Mouse (Mus musculus): ENCODE results near the gene Ubc. TPM values are rescaled to one million over a fixed set of nuclear protein-coding genes. Genes with fewer than 3 reads are reported as not detected.
A peak's percentile ranks its signal among the peaks of the same experiment; 100 is the strongest.
"Not testable (repeated sequence)": the region's sequence is repeated elsewhere in the genome, so short reads cannot be mapped to it uniquely, and the experiment has no call there.

Ubc gene
- polyA plus RNA-seq, 1 experiment from 2014 or later: 1,368 TPM

GRCm38 (mm10) chr5:125413763-125414162 is 23.8 kb upstream of the Ubc start:
- no peaks in the 10 kb centered on the region for H3K9me3 ChIP-seq (ENCODE audit: control insufficient read depth, low read length)
- H3K4me1 ChIP-seq (ENCODE audit: control insufficient read depth, insufficient read depth, low read length): no peaks in the 10 kb centered on the region
- H3K4me3 ChIP-seq (ENCODE audit: low read depth, low read length): no peak overlapping the region
- ATAC-seq (ENCODE audit: low read depth): no peak
- WGBS: 76% methylated on average over 4 of the region's 4 CpGs
- no peak overlapping the region for H3K9ac ChIP-seq (replicated peaks; ENCODE audit: low read depth, low read length)
- H3K27ac ChIP-seq (ENCODE audit: low read depth, low read length): no peak overlapping the region
- H3K4me2 ChIP-seq (ENCODE audit: low read depth, low read length): no peak overlapping the region
- H3K27me3 ChIP-seq (ENCODE audit: control insufficient read depth, insufficient read depth, low read length): no peaks in the 10 kb centered on the region
- peaks cover 44% of the 10 kb centered on the region for H3K36me3 ChIP-seq (ENCODE audit: control insufficient read depth, insufficient read depth, low read length)

GRCm38 (mm10) chr5:125412536-125412935 is 22.5 kb upstream of the Ubc start:
- 91% methylated on average over 8 of the region's 8 CpGs for WGBS
- H3K4me2 ChIP-seq (ENCODE audit: low read depth, low read length); ATAC-seq (ENCODE audit: low read depth); H3K4me1 ChIP-seq (ENCODE audit: control insufficient read depth, insufficient read depth, low read length); H3K27ac ChIP-seq (ENCODE audit: low read depth, low read length); H3K9me3 ChIP-seq (ENCODE audit: control insufficient read depth, low read length); H3K9ac ChIP-seq (replicated peaks; ENCODE audit: low read depth, low read length); H3K27me3 ChIP-seq (ENCODE audit: control insufficient read depth, insufficient read depth, low read length); H3K4me3 ChIP-seq (ENCODE audit: low read depth, low read length): not testable (repeated sequence)
- H3K36me3 ChIP-seq (ENCODE audit: control insufficient read depth, insufficient read depth, low read length): peaks cover 31% of the 10 kb centered on the region

DNA sequence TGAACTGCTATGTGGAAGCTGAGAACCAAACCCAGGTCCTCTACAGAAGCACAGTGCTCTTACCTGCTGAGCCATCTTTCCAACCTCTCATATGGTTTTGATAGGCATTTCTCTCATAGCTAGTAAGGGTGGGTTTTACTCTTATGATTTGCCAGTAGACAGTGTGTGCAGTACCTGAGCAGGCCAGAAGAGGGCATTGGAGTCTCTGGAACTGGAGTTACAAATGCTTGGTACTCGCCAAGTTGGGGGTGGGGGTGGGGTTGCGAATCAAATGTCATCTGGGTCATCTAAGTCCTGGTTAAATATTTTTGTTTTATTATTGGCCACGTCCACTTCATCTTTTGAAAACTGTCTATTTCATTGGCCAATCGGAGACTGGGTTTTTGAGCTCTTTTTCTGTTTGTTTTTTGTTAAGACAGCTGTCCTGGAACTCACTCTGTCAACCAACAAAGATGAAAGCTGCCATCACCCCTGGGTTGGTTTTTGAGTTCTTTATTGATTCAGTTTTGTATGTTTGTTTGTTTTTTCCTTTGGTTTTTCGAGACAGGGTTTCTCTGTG is 22.0 kb upstream of the Ubc start:
- 64% methylated on average over 5 of the region's 5 CpGs for WGBS
- no peaks in the 10 kb centered on the region for H3K9me3 ChIP-seq (ENCODE audit: control insufficient read depth, low read length)
- ATAC-seq (ENCODE audit: low read depth): no peak

DNA sequence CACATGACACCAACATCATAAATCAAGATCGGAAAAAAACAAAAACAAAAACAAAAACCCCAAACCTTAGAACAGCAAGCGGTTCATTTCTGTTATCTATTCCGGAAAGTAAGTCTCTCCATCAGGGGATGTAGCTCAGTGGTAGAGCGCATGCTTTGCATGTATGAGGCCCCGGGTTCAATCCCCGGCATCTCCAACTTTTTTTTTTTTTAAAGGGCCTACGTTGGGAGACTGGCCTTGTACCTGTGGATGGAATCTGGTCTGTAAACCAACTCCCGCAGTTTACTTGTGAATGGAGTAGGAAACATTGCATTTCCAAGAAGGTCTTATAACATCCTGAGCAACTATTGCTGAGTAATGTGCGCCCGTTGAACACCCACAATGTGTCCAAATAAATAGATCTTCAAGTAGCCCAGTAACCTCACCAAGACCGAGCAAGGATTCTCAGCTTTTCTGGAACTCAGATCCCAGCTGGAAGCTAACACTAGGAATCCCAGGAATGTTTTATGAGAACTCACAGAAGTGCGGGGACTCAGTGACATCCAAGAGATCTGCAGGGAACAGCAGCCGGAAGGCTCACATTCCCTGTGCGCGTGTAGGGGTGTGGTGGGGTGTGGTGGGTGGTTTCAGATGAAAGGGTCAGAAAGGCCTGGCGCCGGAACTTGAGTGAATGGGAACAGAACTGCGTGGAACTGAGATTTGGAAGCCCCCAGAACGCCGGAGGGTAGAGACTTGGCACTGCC is 19.5 kb upstream of the Ubc start:
- Histone ChIP-seq H3K4me3 (ENCODE audit: low read depth, low read length) (peak overlapping the region; percentile 18), H3K9me3 (ENCODE audit: control insufficient read depth, low read length) (no peaks in the 10 kb centered on the region), H3K27me3 (ENCODE audit: control insufficient read depth, insufficient read depth, low read length) (no peaks in the 10 kb centered on the region), H3K9ac (replicated peaks; ENCODE audit: low read depth, low read length) (no peak overlapping the region), H3K36me3 (ENCODE audit: control insufficient read depth, insufficient read depth, low read length) (peaks cover 2% of the 10 kb centered on the region), H3K27ac (ENCODE audit: low read depth, low read length) (no peak overlapping the region), H3K4me1 (ENCODE audit: control insufficient read depth, insufficient read depth, low read length) (peaks cover 7% of the 10 kb centered on the region), H3K4me2 (ENCODE audit: low read depth, low read length) (peak overlapping the region; percentile 32; the same call in 1 of the 2 replicates)
- 0 out of 2 replicates have a peak, but pooled peaks have one; percentile 39 for ATAC-seq (ENCODE audit: low read depth)
- WGBS: 9% methylated on average over 20 of the region's 20 CpGs

More for the DNA sequence above, 22.0 kb upstream of the Ubc start:
- Histone ChIP-seq H3K27ac (ENCODE audit: low read depth, low read length) (no peak overlapping the region), H3K9ac (replicated peaks; ENCODE audit: low read depth, low read length) (no peak overlapping the region), H3K4me2 (ENCODE audit: low read depth, low read length) (no peak overlapping the region), H3K27me3 (ENCODE audit: control insufficient read depth, insufficient read depth, low read length) (no peaks in the 10 kb centered on the region), H3K4me1 (ENCODE audit: control insufficient read depth, insufficient read depth, low read length) (peaks cover 3% of the 10 kb centered on the region), H3K4me3 (ENCODE audit: low read depth, low read length) (no peak overlapping the region), H3K36me3 (ENCODE audit: control insufficient read depth, insufficient read depth, low read length) (peaks cover 27% of the 10 kb centered on the region)

DNA sequence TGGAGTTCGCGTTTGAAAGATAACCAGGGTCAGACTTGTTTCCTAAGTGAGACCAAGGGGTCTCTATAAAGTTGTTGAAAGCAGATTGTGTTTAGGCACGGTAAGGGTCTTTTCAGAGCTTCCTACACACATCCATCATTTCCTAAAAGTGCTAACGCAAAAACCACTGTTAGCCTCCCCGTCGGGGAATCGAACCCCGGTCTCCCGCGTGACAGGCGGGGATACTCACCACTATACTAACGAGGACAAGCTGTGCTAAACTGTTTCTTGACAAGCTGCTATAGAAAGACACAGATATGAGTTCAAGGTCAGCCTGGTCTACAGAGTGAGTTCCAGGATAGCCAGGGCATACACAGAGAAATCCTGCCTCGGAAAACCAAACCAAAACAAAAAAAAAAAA is 18.8 kb upstream of the Ubc start:
- no peak overlapping the region for H3K9ac ChIP-seq (replicated peaks; ENCODE audit: low read depth, low read length)
- peak; percentile 50; the same call in 1 of the 2 replicates for ATAC-seq (ENCODE audit: low read depth)

DNA sequence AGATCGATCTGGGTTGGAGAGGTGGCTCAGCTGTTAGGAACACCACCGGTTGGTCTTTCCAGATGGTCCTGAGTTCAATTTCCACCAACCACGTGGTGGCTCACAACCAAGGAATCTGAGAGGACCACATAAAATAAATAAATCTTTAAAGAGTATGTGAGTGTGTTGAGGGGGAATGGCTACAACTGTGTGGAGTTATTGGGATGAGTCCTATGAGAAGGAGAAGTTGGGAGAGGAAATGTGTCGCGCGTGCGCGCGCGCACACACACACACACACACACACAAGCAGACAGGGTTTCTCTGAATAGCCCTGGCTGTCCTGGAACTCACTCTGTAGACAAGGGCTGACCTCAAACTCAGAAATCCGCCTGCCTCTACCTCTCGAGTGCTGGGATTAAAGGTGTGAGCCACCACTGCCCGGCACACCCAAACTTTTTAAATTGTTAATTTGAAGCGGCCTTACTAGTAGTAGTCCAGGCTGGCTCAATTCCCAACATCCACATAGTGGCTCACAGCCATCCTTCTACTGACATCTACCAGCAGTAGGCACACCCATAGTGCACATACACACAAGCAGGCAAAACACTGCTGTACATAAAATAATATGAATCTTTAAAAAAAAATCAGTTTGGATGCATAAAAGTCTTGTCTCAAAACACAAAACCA is 18.0 kb upstream of the Ubc start:
- peaks cover 7% of the 10 kb centered on the region for H3K4me1 ChIP-seq (ENCODE audit: control insufficient read depth, insufficient read depth, low read length)
- no peak overlapping the region for H3K27ac ChIP-seq (ENCODE audit: low read depth, low read length)
- ATAC-seq (ENCODE audit: low read depth): no peak
- H3K4me3 ChIP-seq (ENCODE audit: low read depth, low read length): no peak overlapping the region
- no peaks in the 10 kb centered on the region for H3K9me3 ChIP-seq (ENCODE audit: control insufficient read depth, low read length)
- H3K27me3 ChIP-seq (ENCODE audit: control insufficient read depth, insufficient read depth, low read length): no peaks in the 10 kb centered on the region
- no peak overlapping the region for H3K4me2 ChIP-seq (ENCODE audit: low read depth, low read length)
- no peak overlapping the region for H3K9ac ChIP-seq (replicated peaks; ENCODE audit: low read depth, low read length)
- WGBS: 76% methylated on average over 14 of the region's 14 CpGs
- H3K36me3 ChIP-seq (ENCODE audit: control insufficient read depth, insufficient read depth, low read length): no peaks in the 10 kb centered on the region

More for the DNA sequence above, 18.8 kb upstream of the Ubc start:
- Histone ChIP-seq H3K36me3 (ENCODE audit: control insufficient read depth, insufficient read depth, low read length) (no peaks in the 10 kb centered on the region), H3K4me3 (ENCODE audit: low read depth, low read length) (peak overlapping the region; percentile 18), H3K27ac (ENCODE audit: low read depth, low read length) (no peak overlapping the region), H3K4me2 (ENCODE audit: low read depth, low read length) (peak overlapping the region; percentile 32; the same call in 1 of the 2 replicates), H3K4me1 (ENCODE audit: control insufficient read depth, insufficient read depth, low read length) (peaks cover 7% of the 10 kb centered on the region), H3K9me3 (ENCODE audit: control insufficient read depth, low read length) (no peaks in the 10 kb centered on the region), H3K27me3 (ENCODE audit: control insufficient read depth, insufficient read depth, low read length) (no peaks in the 10 kb centered on the region)
- WGBS: 1% methylated on average over 13 of the region's 13 CpGs

DNA sequence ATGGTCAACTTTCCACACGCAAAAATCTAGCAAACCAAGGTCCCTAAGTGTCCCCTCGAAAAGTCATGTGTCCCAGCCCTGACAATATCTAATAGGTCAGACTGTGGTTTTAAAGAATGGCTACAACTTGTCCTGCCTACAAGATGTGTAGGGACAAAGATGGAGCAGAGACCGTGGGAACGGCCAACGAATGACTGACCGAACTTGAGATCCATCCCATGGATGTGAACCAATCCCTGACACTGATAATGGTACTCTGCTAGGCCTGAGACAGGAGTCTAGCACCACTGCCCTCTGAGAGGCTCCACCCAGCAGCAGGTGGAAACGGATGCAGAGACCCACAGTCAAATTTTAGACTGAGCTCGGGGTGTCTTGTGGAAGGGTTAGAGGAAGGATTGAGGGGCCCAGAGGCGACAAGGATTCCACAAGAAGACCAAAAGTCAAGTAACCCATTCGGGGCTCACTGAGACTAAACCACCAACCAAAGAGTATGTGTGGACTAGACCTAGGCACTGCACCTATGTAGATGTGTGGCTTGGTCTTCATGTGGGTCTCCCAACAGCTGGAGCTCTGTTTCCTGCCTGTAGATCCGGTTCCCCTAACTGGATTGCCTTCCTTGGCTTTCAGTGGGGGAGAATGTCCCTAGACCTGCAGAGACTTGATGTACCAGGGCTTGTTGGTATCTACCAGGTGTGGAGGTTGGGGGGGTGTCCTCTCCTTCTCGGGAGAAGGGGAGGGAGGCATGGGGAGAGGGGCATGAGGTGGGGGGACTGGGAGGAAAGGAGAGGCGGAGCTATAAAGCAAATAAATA is 17.2 kb upstream of the Ubc start:
- no peaks in the 10 kb centered on the region for H3K27me3 ChIP-seq (ENCODE audit: control insufficient read depth, insufficient read depth, low read length)
- WGBS: 66% methylated on average over 13 of the region's 13 CpGs
- ATAC-seq (ENCODE audit: low read depth): no peak

DNA sequence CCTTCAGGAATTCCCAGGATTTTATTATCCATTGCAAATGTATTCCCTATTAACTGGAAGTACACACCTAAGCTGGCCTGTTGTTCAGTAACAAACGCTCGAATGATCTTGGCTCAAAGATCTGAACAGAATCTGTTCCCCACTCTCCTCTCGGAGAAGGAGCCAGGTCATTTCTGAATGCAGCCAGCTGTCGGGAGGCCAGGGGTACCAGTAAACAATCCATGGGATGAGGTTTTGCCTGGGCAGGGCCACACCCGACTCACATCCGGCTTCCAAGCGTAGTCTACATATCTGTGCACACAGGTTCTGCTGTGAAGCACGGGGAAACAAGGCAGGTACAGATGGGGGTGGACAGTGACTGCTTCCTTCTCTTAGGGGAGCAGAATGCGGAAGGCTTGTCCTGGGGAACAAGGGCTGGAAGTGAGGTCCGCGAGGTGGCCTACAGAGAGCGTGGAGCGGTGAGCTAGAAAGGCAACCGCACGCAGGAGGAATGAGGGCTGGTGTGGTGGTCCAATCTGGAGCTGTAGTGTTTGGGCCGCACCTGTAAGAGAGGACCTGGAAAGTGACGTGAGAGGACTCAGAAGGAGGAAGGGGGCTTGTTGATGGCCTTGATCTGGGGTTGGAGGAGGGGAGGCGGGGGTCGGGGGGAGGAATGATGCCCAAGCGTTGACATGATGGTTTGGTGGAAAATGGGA is 16.5 kb upstream of the Ubc start:
- H3K27me3 ChIP-seq (ENCODE audit: control insufficient read depth, insufficient read depth, low read length): no peaks in the 10 kb centered on the region
- no peaks in the 10 kb centered on the region for H3K36me3 ChIP-seq (ENCODE audit: control insufficient read depth, insufficient read depth, low read length)
- 2% methylated on average over 20 of the region's 20 CpGs for WGBS
- peak; percentile 25; the same call in 1 of the 2 replicates for ATAC-seq (ENCODE audit: low read depth)
- H3K9ac ChIP-seq (replicated peaks; ENCODE audit: low read depth, low read length): peak overlapping the region; percentile 42
- H3K4me1 ChIP-seq (ENCODE audit: control insufficient read depth, insufficient read depth, low read length): peaks cover 7% of the 10 kb centered on the region
- no peaks in the 10 kb centered on the region for H3K9me3 ChIP-seq (ENCODE audit: control insufficient read depth, low read length)
- H3K4me3 ChIP-seq (ENCODE audit: low read depth, low read length): peak overlapping the region; percentile 46
- peak overlapping the region; percentile 43 for H3K4me2 ChIP-seq (ENCODE audit: low read depth, low read length)
- H3K27ac ChIP-seq (ENCODE audit: low read depth, low read length): peak overlapping the region; percentile 73

More for the DNA sequence above, 17.2 kb upstream of the Ubc start:
- no peaks in the 10 kb centered on the region for H3K36me3 ChIP-seq (ENCODE audit: control insufficient read depth, insufficient read depth, low read length)
- H3K27ac ChIP-seq (ENCODE audit: low read depth, low read length): peak overlapping the region; percentile 73
- peak overlapping the region; percentile 43 for H3K4me2 ChIP-seq (ENCODE audit: low read depth, low read length)
- peak overlapping the region; percentile 42; the same call in 1 of the 2 replicates for H3K9ac ChIP-seq (replicated peaks; ENCODE audit: low read depth, low read length)
- peak overlapping the region; percentile 46 for H3K4me3 ChIP-seq (ENCODE audit: low read depth, low read length)
- peaks cover 7% of the 10 kb centered on the region for H3K4me1 ChIP-seq (ENCODE audit: control insufficient read depth, insufficient read depth, low read length)
- no peaks in the 10 kb centered on the region for H3K9me3 ChIP-seq (ENCODE audit: control insufficient read depth, low read length)
